Mouse (Mus musculus): ENCODE results near the gene Tmem8b. TPM values are rescaled to one million over a fixed set of nuclear protein-coding genes. Genes with fewer than 3 reads are reported as not detected.

The Tmem8b gene
- total RNA-seq, 2 experiments from 2014 or later, result 15.8 to 16.9 TPM

GRCm38 (mm10) chr4:43738989-43739674 lies 70.4 kb downstream of the Tmem8b start:
- intact Hi-C loops (cut with DNase I), result no loop called here
- DNase-seq (ENCODE audit: low spot score), result no peak

DNA sequence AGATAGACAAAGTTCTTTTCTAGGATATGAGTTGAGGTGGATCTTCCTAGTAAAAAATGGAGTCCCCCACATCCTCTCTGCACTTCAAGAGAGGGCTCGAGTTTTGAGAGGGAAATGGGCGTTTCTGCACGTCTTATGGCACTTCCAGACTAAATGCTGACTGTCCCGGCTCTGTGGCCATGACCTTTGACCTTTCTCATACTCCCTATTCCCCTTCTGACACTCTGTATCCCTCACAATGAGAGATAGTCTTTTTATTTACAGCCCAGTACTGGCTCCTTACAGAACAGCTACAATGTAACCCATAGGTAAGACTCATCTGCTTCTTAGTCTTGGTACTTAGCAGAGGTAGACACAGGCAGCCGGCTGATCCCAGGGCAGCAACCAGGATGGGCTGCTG lies 72.8 kb downstream of the Tmem8b start:
- intact Hi-C loops (cut with DNase I), result no loop called here
- DNase-seq (ENCODE audit: low spot score), result no peak

Small RNA genes within 50 kb of the gene (microRNA-seq; reads per million reads assigned to microRNA genes)
- gene Gm25262, result 0.83 reads per million

Other genes starting within 250 kb of the Tmem8b start
- gene Fam166b, start 239.8 kb upstream of the Tmem8b start, total RNA-seq (2021), result not detected
- gene Tesk1, start 227.0 kb upstream of the Tmem8b start, total RNA-seq (2021), result 10 to 100 TPM; 33.1 to 34.4 TPM
- under 1 TPM; 0.81 to 0.87 TPM for gene Cd72, start 214.3 kb upstream of the Tmem8b start, total RNA-seq (2021)
- gene Sit1, start 185.2 kb upstream of the Tmem8b start, total RNA-seq (2021), result not detected
- 10 to 100 TPM; 26.6 to 31.8 TPM for gene Ccdc107, start 176.1 kb upstream of the Tmem8b start, total RNA-seq (2021)
- under 1 TPM; 0.39 to 0.61 TPM for gene Arhgef39, start 169.3 kb upstream of the Tmem8b start, total RNA-seq (2021)
- gene Car9, start 162.0 kb upstream of the Tmem8b start, total RNA-seq (2021), result under 1 TPM; 0.31 to 0.34 TPM
- 10 to 100 TPM; 25.2 to 40.7 TPM for gene Tpm2, start 145.2 kb upstream of the Tmem8b start, total RNA-seq (2021)
- gene Creb3, start 106.6 kb upstream of the Tmem8b start, total RNA-seq (2021), result 10 to 100 TPM; 45.8 to 48.3 TPM
- 100 to 1,000 TPM; 115 to 124 TPM for gene Tln1, start 106.3 kb upstream of the Tmem8b start, total RNA-seq (2021)
- 10 to 100 TPM; 29.5 to 36.7 TPM for gene Rgp1, start 90.3 kb upstream of the Tmem8b start, total RNA-seq (2021)
- 10 to 100 TPM; 13.5 to 14.3 TPM for gene Gba2, start 90.1 kb upstream of the Tmem8b start, total RNA-seq (2021)
- under 1 TPM in 1 of 2 experiments, not detected in 1; 0.60 TPM for gene Msmp, start 84.5 kb upstream of the Tmem8b start, total RNA-seq (2021)
- gene Npr2, start 37.0 kb upstream of the Tmem8b start, total RNA-seq (2021), result 10 to 100 TPM; 35.9 to 42.4 TPM
- gene Spag8, start 15.4 kb upstream of the Tmem8b start, total RNA-seq (2021), result under 1 TPM; 0.21 to 0.31 TPM
- 100 to 1,000 TPM; 138 to 147 TPM for gene Hint2, start 12.5 kb upstream of the Tmem8b start, total RNA-seq (2021)
- gene Fam221b, start 174 bp downstream of the Tmem8b start, total RNA-seq (2021), result under 1 TPM; 0.20 to 0.26 TPM
- gene Olfr70, start 31.8 kb downstream of the Tmem8b start, total RNA-seq (2021), result not detected
- gene Olfr71, start 41.3 kb downstream of the Tmem8b start, total RNA-seq (2021), result not detected
- gene Hrct1, start 58.2 kb downstream of the Tmem8b start, total RNA-seq (2021), result 1 to 10 TPM; 3.3 to 3.4 TPM
- gene Spaar, start 61.1 kb downstream of the Tmem8b start, total RNA-seq (2021), result 1 to 10 TPM; 4.8 to 4.9 TPM
- not detected for gene Olfr159, start 102.0 kb downstream of the Tmem8b start, total RNA-seq (2021)
- not detected for gene Olfr156, start 154.9 kb downstream of the Tmem8b start, total RNA-seq (2021)
- gene Olfr157, start 171.2 kb downstream of the Tmem8b start, total RNA-seq (2021), result not detected
- gene Olfr155, start 182.6 kb downstream of the Tmem8b start, total RNA-seq (2021), result not detected
- gene Reck, start 206.6 kb downstream of the Tmem8b start, total RNA-seq (2021), result 1 to 10 TPM; 6.5 TPM

Measured in heart, postnatal 25 days (tissue).